Mouse (Mus musculus) left cerebral cortex, postnatal 4 days (tissue): ENCODE results near the gene Rnf208. TPM values are rescaled to one million over a fixed set of nuclear protein-coding genes. Genes with fewer than 3 reads are reported as not detected.

ENCODE experiments used
- DNase-seq: peaks from one replicate; pipeline ENCODE4 v3.0.0-alpha.2; 2022
- intact Hi-C: fragments of 180-260 bp; cut with DNase I; formaldehyde crosslinking; loops from one replicate; pipeline ENCODE4 v1.15.1; 2025
- total RNA-seq, 2 experiments: library from RNA; stranded (reverse); gene quantifications; 2 replicates each; pipeline ENCODE4 v1.2.3; 2021

Rnf208 gene
- total RNA-seq, 2 experiments from 2014 or later, result 169 to 189 TPM

- DNase-seq, result peak; percentile 80
- intact Hi-C loops, result no loop called here
These were observed 25.2 kb downstream of the Rnf208 start for GRCm38 (mm10) chr2:25267241-25267640.

GRCm38 (mm10) chr2:25267746-25268309 is 25.8 kb downstream of the Rnf208 start:
- DNase-seq, result no peak
- intact Hi-C loops, result no loop called here

GRCm38 (mm10) chr2:25271827-25272511 is 29.9 kb downstream of the Rnf208 start, which contains the start of the genes Ssna1 and Anapc2:
Ssna1 (minus strand) TSS chr2:25272438.
Anapc2 (plus strand) TSS chr2:25272478.
- intact Hi-C loops, result no loop called here

GRCm38 (mm10) chr2:25272515-25272914 is 30.5 kb downstream of the Rnf208 start:
- DNase-seq, result no peak
- intact Hi-C loops, result no loop called here

More at GRCm38 (mm10) chr2:25271827-25272511, 29.9 kb downstream of the Rnf208 start, which contains the start of the genes Ssna1 and Anapc2:
- DNase-seq, result peak; percentile 98

- DNase-seq, result no peak
- intact Hi-C loops, result no loop called here
These were observed 31.0 kb downstream of the Rnf208 start for GRCm38 (mm10) chr2:25273010-25273409.

- intact Hi-C loops, result no loop called here
- DNase-seq, result peak; percentile 92
These were observed 37.1 kb downstream of the Rnf208 start for GRCm38 (mm10) chr2:25278928-25279882.

GRCm38 (mm10) chr2:25285551-25285950 is 43.5 kb downstream of the Rnf208 start:
- intact Hi-C loops, result no loop called here
- no peak for DNase-seq

GRCm38 (mm10) chr2:25286314-25286713 is 44.3 kb downstream of the Rnf208 start:
- intact Hi-C loops, result no loop called here
- no peak for DNase-seq

- no peak for DNase-seq
- intact Hi-C loops, result no loop called here
These were observed 45.0 kb downstream of the Rnf208 start for GRCm38 (mm10) chr2:25286837-25287636.

GRCm38 (mm10) chr2:25287927-25288649 is 46.0 kb downstream of the Rnf208 start, which contains the start of gene Tmem210:
Tmem210 (plus strand) TSS chr2:25288145.
- no peak for DNase-seq
- intact Hi-C loops, result no loop called here

GRCm38 (mm10) chr2:25288734-25289345 is 46.8 kb downstream of the Rnf208 start:
- DNase-seq, result no peak
- intact Hi-C loops, result no loop called here

- DNase-seq, result peak; percentile 84
- intact Hi-C loops, result no loop called here
These were observed 47.6 kb downstream of the Rnf208 start, which contains the start of gene Lrrc26 for GRCm38 (mm10) chr2:25289651-25290050. Lrrc26 (plus strand) TSS chr2:25289915.

GRCm38 (mm10) chr2:25290101-25290815 is 48.2 kb downstream of the Rnf208 start:
- intact Hi-C loops, result no loop called here

GRCm38 (mm10) chr2:25290816-25291130 is 48.7 kb downstream of the Rnf208 start:
- intact Hi-C loops, result no loop called here
- peak; percentile 59 for DNase-seq

More at GRCm38 (mm10) chr2:25290101-25290815, 48.2 kb downstream of the Rnf208 start:
- peak; percentile 55 for DNase-seq

GRCm38 (mm10) chr2:25291184-25292053 is 49.4 kb downstream of the Rnf208 start:
- no peak for DNase-seq
- intact Hi-C loops, result no loop called here

GRCm38 (mm10) chr2:25292054-25292544 is 50.0 kb downstream of the Rnf208 start:
- intact Hi-C loops, result no loop called here
- DNase-seq, result no peak

GRCm38 (mm10) chr2:25292856-25293255 is 50.8 kb downstream of the Rnf208 start:
- DNase-seq, result peak; percentile 87
- intact Hi-C loops, result no loop called here
